Mouse (Mus musculus) brown adipose tissue, adult 24 weeks (tissue): ENCODE measurements around the gene Scaf1. TPM values are rescaled to one million over a fixed set of nuclear protein-coding genes. Genes with fewer than 3 reads are reported as not detected.

ENCODE experiments used
- H3K27ac ChIP-seq: fragments of 200-500 bp; replicated peaks from 2 replicates; pipeline ENCODE4 v1.5.1; 2012; ENCODE audit warnings: low read depth, mild to moderate bottlenecking, low read length
- H3K4me1 ChIP-seq: fragments of 200-500 bp; 2 replicates; pipeline ENCODE4 v1.6.1; 2012; ENCODE audit warnings: low read length, mixed read lengths; ENCODE audit not compliant: control insufficient read depth, insufficient read depth, insufficient read length
- H3K4me3 ChIP-seq: fragments of 200-500 bp; 2 replicates; pipeline ENCODE4 v1.5.1; 2012; ENCODE audit warnings: low read depth, mild to moderate bottlenecking, low read length, moderate library complexity; ENCODE audit not compliant: insufficient read depth
- polyA plus RNA-seq: library from polyadenylated mRNA; stranded (reverse); fragments of >200 nt; gene quantifications from 2 replicates; pipeline ENCODE4 v1.2.4, GENCODE M21; 2012; ENCODE audit not compliant: missing spikeins, insufficient read depth, insufficient read length

Gene Scaf1
- polyA plus RNA-seq, 1 experiment: 27.5 TPM

- Histone ChIP-seq H3K4me3 (peak within 1 kb of the TSS; percentile 92), H3K4me1 (peaks cover 10% of the 10 kb centered on the region), H3K27ac (peak within 1 kb of the TSS; percentile 93)
Observed at GRCm38 (mm10) chr7:44997231-44997939, 18.8 kb downstream of the Scaf1 start, which contains the start of gene Irf3. TSS of gene Irf3 (plus strand) at chr7:44997648.

- H3K4me3 ChIP-seq: peak overlapping the region; percentile 92
- H3K4me1 ChIP-seq: peaks cover 10% of the 10 kb centered on the region
- H3K27ac ChIP-seq: peak overlapping the region; percentile 44; the same call in 1 of the 2 replicates
Observed at GRCm38 (mm10) chr7:44996672-44997071, 19.5 kb downstream of the Scaf1 start.

GRCm38 (mm10) chr7:44986879-44987718 lies 29.1 kb downstream of the Scaf1 start:
- Histone ChIP-seq H3K4me1 (peaks cover 5% of the 10 kb centered on the region; the same call in 1 of the 2 replicates), H3K4me3 (peak overlapping the region; percentile 74), H3K27ac (peak overlapping the region; percentile 82)

GRCm38 (mm10) chr7:44986192-44986878 lies 29.8 kb downstream of the Scaf1 start, which contains the start of gene Prmt1:
TSS of gene Prmt1 (minus strand) at chr7:44986568.
- Histone ChIP-seq H3K4me3 (peak within 1 kb of the TSS; percentile 92), H3K4me1 (peaks cover 5% of the 10 kb centered on the region; the same call in 1 of the 2 replicates), H3K27ac (peak within 1 kb of the TSS; percentile 82)

- Histone ChIP-seq H3K4me1 (peaks cover 5% of the 10 kb centered on the region; the same call in 1 of the 2 replicates), H3K4me3 (peak overlapping the region; percentile 92), H3K27ac (peak overlapping the region; percentile 78)
Observed at GRCm38 (mm10) chr7:44985595-44986191, 30.5 kb downstream of the Scaf1 start.

- no peak overlapping the region for H3K4me3 ChIP-seq
- H3K27ac ChIP-seq: no peak overlapping the region; the same call in 1 of the 2 replicates
- peaks cover 5% of the 10 kb centered on the region; the same call in 1 of the 2 replicates for H3K4me1 ChIP-seq
Observed at GRCm38 (mm10) chr7:44984833-44985164, 31.4 kb downstream of the Scaf1 start.

- Histone ChIP-seq H3K4me1 (peaks cover 5% of the 10 kb centered on the region; the same call in 1 of the 2 replicates), H3K27ac (no peak overlapping the region), H3K4me3 (no peak overlapping the region)
Observed at GRCm38 (mm10) chr7:44983944-44984832, 32.0 kb downstream of the Scaf1 start.

GRCm38 (mm10) chr7:44983085-44983484 lies 33.1 kb downstream of the Scaf1 start:
- H3K4me1 ChIP-seq: peaks cover 4% of the 10 kb centered on the region; the same call in 1 of the 2 replicates
- no peak overlapping the region for H3K27ac ChIP-seq
- H3K4me3 ChIP-seq: no peak overlapping the region

GRCm38 (mm10) chr7:44981539-44981938 lies 34.6 kb downstream of the Scaf1 start:
- H3K4me3 ChIP-seq: no peak overlapping the region
- no peak overlapping the region for H3K27ac ChIP-seq
- H3K4me1 ChIP-seq: no peaks in the 10 kb centered on the region

- Histone ChIP-seq H3K4me3 (no peak overlapping the region), H3K4me1 (no peaks in the 10 kb centered on the region), H3K27ac (no peak overlapping the region)
Observed at GRCm38 (mm10) chr7:44978300-44978699, 37.9 kb downstream of the Scaf1 start.

- no peak overlapping the region for H3K4me3 ChIP-seq
- no peak overlapping the region for H3K27ac ChIP-seq
- H3K4me1 ChIP-seq: no peaks in the 10 kb centered on the region
Observed at GRCm38 (mm10) chr7:44975117-44975419, 41.1 kb downstream of the Scaf1 start.

- no peaks in the 10 kb centered on the region for H3K4me1 ChIP-seq
- H3K4me3 ChIP-seq: peak within 1 kb of the TSS; percentile 59
- no peak within 1 kb of the TSS for H3K27ac ChIP-seq
Observed at GRCm38 (mm10) chr7:44974383-44975116, 41.6 kb downstream of the Scaf1 start, which contains the start of gene Cpt1c. TSS of gene Cpt1c (minus strand) at chr7:44974851.

- peak overlapping the region; percentile 59; the same call in 1 of the 2 replicates for H3K4me3 ChIP-seq
- no peak overlapping the region for H3K27ac ChIP-seq
- H3K4me1 ChIP-seq: no peaks in the 10 kb centered on the region
Observed at GRCm38 (mm10) chr7:44973415-44974130, 42.6 kb downstream of the Scaf1 start.
